Mouse (Mus musculus) layer of hippocampus, adult 2 months (tissue): Measurements from ENCODE around the gene Mark2. TPM values are rescaled to one million over a fixed set of nuclear protein-coding genes. Genes with fewer than 3 reads are reported as not detected.

Experiments used
- DNase-seq, 2 experiments: peaks; one replicate each; pipeline ENCODE4 v3.0.0; 2022; ENCODE audit warnings: low spot score in 2 of 2
- H3K27ac ChIP-seq: fragments of 200-600 bp; 2 replicates; pipeline ENCODE4 v1.8.1; 2022
- H3K4me3 ChIP-seq: fragments of 200-600 bp; 2 replicates; pipeline ENCODE4 v1.8.1; 2022; ENCODE audit warnings: mild to moderate bottlenecking
- CTCF ChIP-seq: fragments of 200-600 bp; conservative IDR thresholded peaks from 2 replicates; pipeline ENCODE4 v1.8.1; 2022; ENCODE audit warnings: antibody characterized with exemption, mild to moderate bottlenecking, moderate library complexity
- total RNA-seq, 2 experiments: library from RNA; stranded (reverse); gene quantifications; 2 replicates each; pipeline ENCODE4 v1.2.3; 2021

Mark2 gene
- total RNA-seq, 2 experiments from 2014 or later: 119 to 127 TPM

DNA sequence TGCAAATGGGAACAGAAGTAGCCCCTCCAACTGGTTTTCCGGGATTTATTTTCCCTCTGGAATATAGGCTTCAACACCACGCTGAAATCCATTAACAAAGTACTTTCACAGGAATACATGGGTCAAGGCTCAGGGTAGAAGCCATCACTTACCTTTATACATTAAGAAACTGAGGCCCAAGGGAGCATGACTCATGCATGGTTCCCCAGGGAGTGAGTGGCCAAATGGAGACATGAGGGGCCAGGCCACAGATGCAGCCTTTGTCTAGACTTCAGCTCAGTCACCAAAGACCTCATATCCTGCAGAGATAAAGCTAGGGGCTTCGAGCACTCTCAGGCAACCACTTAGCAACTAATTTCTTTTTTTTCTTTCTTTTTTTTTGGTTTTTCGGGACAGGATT is 104.9 kb downstream of the Mark2 start:
- Histone ChIP-seq H3K4me3 (no peak overlapping the region), H3K27ac (no peak overlapping the region)
- DNase-seq: no peak
- no peak for TF ChIP-seq CTCF

DNA sequence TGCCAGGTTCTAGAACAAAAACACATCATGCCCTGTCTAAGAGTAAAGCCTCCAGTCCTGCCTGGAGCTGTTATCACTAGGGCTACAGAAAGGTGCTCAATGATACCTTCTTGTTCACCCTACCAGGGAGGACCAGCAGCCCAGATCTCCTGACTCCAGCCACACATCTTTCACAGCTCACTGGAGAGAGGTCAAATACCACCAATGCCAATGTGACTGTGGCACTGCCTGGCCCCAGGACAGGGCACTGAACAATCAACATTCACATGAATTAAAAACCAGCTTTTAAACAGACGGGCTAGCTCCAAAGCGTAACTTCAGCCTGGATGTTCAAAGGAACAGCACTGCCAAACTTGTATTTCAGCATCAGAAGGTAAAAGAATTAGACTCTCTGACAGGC is 105.6 kb downstream of the Mark2 start:
- Histone ChIP-seq H3K4me3 (no peak overlapping the region), H3K27ac (no peak overlapping the region)
- no peak for DNase-seq
- TF ChIP-seq CTCF: no peak

DNA sequence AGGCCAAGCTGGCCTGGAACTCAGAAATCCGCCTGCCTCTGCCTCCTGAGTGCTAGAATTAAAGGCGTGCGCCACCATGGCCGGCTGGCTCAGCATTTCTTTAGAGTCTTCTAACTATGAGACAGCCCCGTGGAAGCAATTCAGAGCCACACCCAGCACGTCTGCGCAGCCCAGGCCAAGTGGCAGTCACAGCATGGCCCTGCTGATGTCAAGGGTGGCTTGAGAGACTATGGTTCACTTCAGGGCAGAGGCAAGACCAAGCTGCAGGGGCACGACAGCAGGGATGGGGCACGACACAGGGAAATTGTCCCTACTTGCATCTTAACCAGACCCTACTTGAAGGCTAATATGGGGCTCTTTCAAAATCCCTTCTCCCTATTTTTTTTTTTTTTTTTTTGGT is 106.2 kb downstream of the Mark2 start:
- no peak for DNase-seq
- TF ChIP-seq CTCF: no peak
- H3K4me3 ChIP-seq: no peak overlapping the region
- H3K27ac ChIP-seq: no peak overlapping the region

DNA sequence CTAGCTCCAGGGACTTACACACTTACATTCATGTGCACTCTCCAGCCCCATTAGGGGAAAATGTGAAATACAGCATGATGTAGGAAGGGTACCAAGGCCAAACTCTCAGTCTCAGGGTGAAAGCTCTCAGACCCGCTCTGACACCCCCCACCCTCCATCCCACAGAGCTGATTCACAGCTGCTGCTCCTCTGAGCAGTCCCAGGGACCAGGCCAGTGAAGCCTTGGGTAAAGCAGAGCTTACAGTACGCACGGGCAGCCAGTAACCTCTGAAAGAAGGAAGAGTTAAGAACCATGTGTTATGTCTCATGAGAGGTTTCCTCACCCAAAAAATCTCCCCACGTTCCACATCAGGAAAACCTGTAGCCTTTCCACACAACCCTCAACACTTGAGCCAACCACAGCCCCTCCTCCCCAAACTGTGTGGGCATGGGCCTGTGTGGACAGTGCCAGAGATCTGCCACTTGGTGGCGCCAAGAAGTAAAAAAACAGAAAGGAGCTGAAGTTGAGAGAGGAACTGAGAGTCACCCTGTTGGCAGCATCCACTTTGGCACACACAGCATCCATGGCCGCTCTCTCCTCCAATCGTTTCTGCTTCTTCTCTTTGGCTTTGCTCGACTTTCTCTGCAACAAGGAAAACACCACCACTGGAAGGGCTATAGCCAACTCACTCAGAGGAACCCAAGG is 107.0 kb downstream of the Mark2 start:
- H3K4me3 ChIP-seq: no peak overlapping the region
- H3K27ac ChIP-seq: 0 out of 2 replicates have a peak overlapping the region, but pooled peaks have one; percentile 32
- peak; percentile 93 for TF ChIP-seq CTCF
- peak; percentile 86 to 88 for DNase-seq

DNA sequence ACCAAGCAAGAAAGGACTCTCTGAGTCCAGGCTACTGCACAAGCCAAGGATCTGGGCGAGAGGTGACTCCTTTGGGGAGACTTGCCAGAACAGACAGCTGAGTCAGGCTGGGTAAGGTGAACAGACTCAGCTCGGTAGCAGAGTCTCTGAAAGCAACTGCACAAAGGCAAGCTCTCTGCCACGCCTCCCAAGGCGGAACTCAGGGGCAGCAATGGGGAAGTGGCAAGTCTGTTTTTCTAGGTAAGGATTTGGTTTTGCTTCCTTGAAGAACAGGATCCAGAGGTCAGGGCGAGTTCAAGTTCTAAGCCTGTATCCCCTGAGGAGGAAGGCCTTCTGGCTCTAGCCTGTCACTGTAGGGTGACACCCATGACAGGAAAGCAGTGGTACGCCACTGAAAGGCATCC is 115.1 kb downstream of the Mark2 start:
- TF ChIP-seq CTCF: no peak
- H3K27ac ChIP-seq: no peak overlapping the region
- H3K4me3 ChIP-seq: no peak overlapping the region
- no peak for DNase-seq

Other genes starting within 250 kb of the Mark2 start
- gene Flrt1, start 236.1 kb downstream of the Mark2 start, total RNA-seq: 10 to 100 TPM; 17.9 to 19.5 TPM
- 100 to 1,000 TPM; 299 TPM for gene Otub1, start 135.5 kb downstream of the Mark2 start, total RNA-seq
- gene Cox8a, start 124.2 kb downstream of the Mark2 start, total RNA-seq: 1,000 to 10,000 TPM in 1 of 2 experiments, 100 to 1,000 TPM in 1; 959 to 1,016 TPM
- gene Naa40, start 100.7 kb downstream of the Mark2 start, total RNA-seq: 10 to 100 TPM; 34.2 to 38.1 TPM
- 10 to 100 TPM; 17.0 to 18.2 TPM for gene Rcor2, start 74.5 kb downstream of the Mark2 start, total RNA-seq
- 10 to 100 TPM; 30.2 to 31.7 TPM for gene Spindoc, start 41.1 kb upstream of the Mark2 start, total RNA-seq
- gene 2700081O15Rik, start 75.8 kb upstream of the Mark2 start, total RNA-seq: 10 to 100 TPM; 45.7 to 47.4 TPM
- gene Rtn3, start 141.4 kb upstream of the Mark2 start, total RNA-seq: 100 to 1,000 TPM; 733 to 764 TPM
- gene Atl3, start 152.2 kb upstream of the Mark2 start, total RNA-seq: 10 to 100 TPM; 20.5 to 23.0 TPM
- 10 to 100 TPM; 29.8 to 34.2 TPM for gene Pla2g16, start 215.6 kb upstream of the Mark2 start, total RNA-seq